Mouse (Mus musculus): ENCODE data around the gene Fam98a. TPM values are rescaled to one million over a fixed set of nuclear protein-coding genes. Genes with fewer than 3 reads are reported as not detected.

Gene Fam98a
- polyA plus RNA-seq, 1 experiment: 20.0 TPM

GRCm38 (mm10) chr17:75509257-75509656, 42.5 kb downstream of the Fam98a start:
- Histone ChIP-seq H3K4me1 (replicated peaks; ENCODE audit: control insufficient read depth, insufficient read depth, low read length) (no peaks in the 10 kb centered on the region), H3K27me3 (ENCODE audit: control insufficient read depth, insufficient read depth, low read length) (no peaks in the 10 kb centered on the region), H3K27ac (ENCODE audit: control insufficient read depth, insufficient read depth, low read length) (no peak overlapping the region), H3K36me3 (ENCODE audit: control insufficient read depth, insufficient read depth, low read length) (no peaks in the 10 kb centered on the region), H3K4me3 (ENCODE audit: control insufficient read depth, insufficient read depth, low read length) (no peak overlapping the region)
- TF ChIP-seq POLR2A (IDR thresholded peaks at IDR 0.05; ENCODE audit: control insufficient read depth, extremely low read depth, insufficient read depth, low read length, poor library complexity) (no peak), CTCF (IDR thresholded peaks at IDR 0.05; ENCODE audit: borderline replicate concordance, control insufficient read depth, extremely low read depth, insufficient read depth, low read length, poor library complexity) (no peak)
- WGBS: 93% methylated on average over 5 of the region's 5 CpGs
- DNase-seq: no peak

- no peak for TF ChIP-seq POLR2A (IDR thresholded peaks at IDR 0.05; ENCODE audit: control insufficient read depth, extremely low read depth, insufficient read depth, low read length, poor library complexity)
- no peak for TF ChIP-seq CTCF (IDR thresholded peaks at IDR 0.05; ENCODE audit: borderline replicate concordance, control insufficient read depth, extremely low read depth, insufficient read depth, low read length, poor library complexity)
- H3K27me3 ChIP-seq (ENCODE audit: control insufficient read depth, insufficient read depth, low read length): no peaks in the 10 kb centered on the region
- no peak overlapping the region for H3K4me3 ChIP-seq (ENCODE audit: control insufficient read depth, insufficient read depth, low read length)
- H3K36me3 ChIP-seq (ENCODE audit: control insufficient read depth, insufficient read depth, low read length): no peaks in the 10 kb centered on the region
- H3K27ac ChIP-seq (ENCODE audit: control insufficient read depth, insufficient read depth, low read length): no peak overlapping the region
- no peak for DNase-seq
- WGBS: 90% methylated on average over 10 of the region's 10 CpGs
- H3K4me1 ChIP-seq (replicated peaks; ENCODE audit: control insufficient read depth, insufficient read depth, low read length): no peaks in the 10 kb centered on the region
These were observed 44.8 kb downstream of the Fam98a start for GRCm38 (mm10) chr17:75506708-75507641.

- DNase-seq: no peak
- TF ChIP-seq POLR2A (IDR thresholded peaks at IDR 0.05; ENCODE audit: control insufficient read depth, extremely low read depth, insufficient read depth, low read length, poor library complexity) (no peak), CTCF (IDR thresholded peaks at IDR 0.05; ENCODE audit: borderline replicate concordance, control insufficient read depth, extremely low read depth, insufficient read depth, low read length, poor library complexity) (no peak)
- H3K4me3 ChIP-seq (ENCODE audit: control insufficient read depth, insufficient read depth, low read length): no peak overlapping the region
- no peak overlapping the region for H3K27ac ChIP-seq (ENCODE audit: control insufficient read depth, insufficient read depth, low read length)
- 89% methylated on average over 10 of the region's 10 CpGs for WGBS
- no peaks in the 10 kb centered on the region for H3K4me1 ChIP-seq (replicated peaks; ENCODE audit: control insufficient read depth, insufficient read depth, low read length)
- H3K36me3 ChIP-seq (ENCODE audit: control insufficient read depth, insufficient read depth, low read length): no peaks in the 10 kb centered on the region
- H3K27me3 ChIP-seq (ENCODE audit: control insufficient read depth, insufficient read depth, low read length): no peaks in the 10 kb centered on the region
These were observed 45.6 kb downstream of the Fam98a start for GRCm38 (mm10) chr17:75506097-75506675.

- no peak for DNase-seq
- Histone ChIP-seq H3K27me3 (ENCODE audit: control insufficient read depth, insufficient read depth, low read length) (no peaks in the 10 kb centered on the region), H3K27ac (ENCODE audit: control insufficient read depth, insufficient read depth, low read length) (no peak overlapping the region), H3K4me3 (ENCODE audit: control insufficient read depth, insufficient read depth, low read length) (no peak overlapping the region), H3K4me1 (replicated peaks; ENCODE audit: control insufficient read depth, insufficient read depth, low read length) (no peaks in the 10 kb centered on the region), H3K36me3 (ENCODE audit: control insufficient read depth, insufficient read depth, low read length) (no peaks in the 10 kb centered on the region)
- TF ChIP-seq CTCF (IDR thresholded peaks at IDR 0.05; ENCODE audit: borderline replicate concordance, control insufficient read depth, extremely low read depth, insufficient read depth, low read length, poor library complexity) (no peak), POLR2A (IDR thresholded peaks at IDR 0.05; ENCODE audit: control insufficient read depth, extremely low read depth, insufficient read depth, low read length, poor library complexity) (no peak)
- WGBS: 5% methylated on average over 5 of the region's 5 CpGs
These were observed 46.7 kb downstream of the Fam98a start for GRCm38 (mm10) chr17:75505053-75505452.

- H3K4me3 ChIP-seq (ENCODE audit: control insufficient read depth, insufficient read depth, low read length): no peak overlapping the region
- 92% methylated on average over 3 of the region's 3 CpGs for WGBS
- H3K4me1 ChIP-seq (replicated peaks; ENCODE audit: control insufficient read depth, insufficient read depth, low read length): no peaks in the 10 kb centered on the region
- no peaks in the 10 kb centered on the region for H3K36me3 ChIP-seq (ENCODE audit: control insufficient read depth, insufficient read depth, low read length)
- no peak overlapping the region for H3K27ac ChIP-seq (ENCODE audit: control insufficient read depth, insufficient read depth, low read length)
- TF ChIP-seq POLR2A (IDR thresholded peaks at IDR 0.05; ENCODE audit: control insufficient read depth, extremely low read depth, insufficient read depth, low read length, poor library complexity) (no peak), CTCF (IDR thresholded peaks at IDR 0.05; ENCODE audit: borderline replicate concordance, control insufficient read depth, extremely low read depth, insufficient read depth, low read length, poor library complexity) (no peak)
- no peaks in the 10 kb centered on the region for H3K27me3 ChIP-seq (ENCODE audit: control insufficient read depth, insufficient read depth, low read length)
- no peak for DNase-seq
These were observed 48.7 kb downstream of the Fam98a start for GRCm38 (mm10) chr17:75503031-75503430.

- TF ChIP-seq POLR2A (IDR thresholded peaks at IDR 0.05; ENCODE audit: control insufficient read depth, extremely low read depth, insufficient read depth, low read length, poor library complexity) (no peak), CTCF (IDR thresholded peaks at IDR 0.05; ENCODE audit: borderline replicate concordance, control insufficient read depth, extremely low read depth, insufficient read depth, low read length, poor library complexity) (no peak)
- 93% methylated on average over 6 of the region's 6 CpGs for WGBS
- DNase-seq: no peak
- no peaks in the 10 kb centered on the region for H3K36me3 ChIP-seq (ENCODE audit: control insufficient read depth, insufficient read depth, low read length)
- H3K27me3 ChIP-seq (ENCODE audit: control insufficient read depth, insufficient read depth, low read length): no peaks in the 10 kb centered on the region
- H3K27ac ChIP-seq (ENCODE audit: control insufficient read depth, insufficient read depth, low read length): no peak overlapping the region
- H3K4me1 ChIP-seq (replicated peaks; ENCODE audit: control insufficient read depth, insufficient read depth, low read length): no peaks in the 10 kb centered on the region
- no peak overlapping the region for H3K4me3 ChIP-seq (ENCODE audit: control insufficient read depth, insufficient read depth, low read length)
These were observed 53.5 kb downstream of the Fam98a start for GRCm38 (mm10) chr17:75498241-75498651.

Measured in thymus, adult 2 months (tissue).